In genomic region chr2:20736324-20737015, GRCm38 (mm10) we compare ENCODE assay signal across 9 mouse cellular contexts.
DNase-seq lines count a peak whose midpoint lies in the region; ATAC-seq and TF ChIP-seq lines count a peak whose summit lies in the region.
"Had no signal": no experiment of that assay in that cellular context is flagged by ENCODE, and none has a peak within 500 bp of the region (broad histone marks: within the 10 kb centered on the region; RNA-seq: fewer than 3 reads in every experiment).

No protein-coding gene starts in this region.

- H3K27ac ChIP-seq in forebrain, embryonic 10.5 days, result peak overlapping the region; percentile 71
- no peak overlapping the region for H3K27ac ChIP-seq in forebrain, embryonic 12.5 days
- peak overlapping the region; percentile 95 for H3K27ac ChIP-seq in small intestine, adult 2 months (ENCODE audit: insufficient read depth, low read depth, low read length)

- WGBS in forebrain, embryonic 10.5 days, result 70% methylated on average over 7 of the region's 7 CpGs
- WGBS in forebrain, embryonic 12.5 days, result 66% methylated on average over 7 of the region's 7 CpGs
- WGBS in small intestine, adult 2 months, result 17% methylated on average over 7 of the region's 7 CpGs

- DNase-seq in forebrain, embryonic 10.5 days (ENCODE audit: extremely low spot score, low spot score), result no peak
- peak; percentile 18 for DNase-seq in fat pad, adult 2 months (ENCODE audit: extremely low read depth, low read depth, low spot score)
- DNase-seq in kidney, postnatal 36 days, result peak; percentile 27 to 66
- DNase-seq in layer of hippocampus, postnatal 25 days (ENCODE audit: extremely low spot score in 1 of 2, low spot score in 1 of 2), result no peak
- no peak for DNase-seq in embryo, embryonic 10.5 days (ENCODE audit: low spot score)
- DNase-seq in spleen, postnatal 14 days (ENCODE audit: low spot score in 2 of 2), result no peak
- DNase-seq: right cerebral cortex, postnatal 14 days had no signal

- H3K27me3 ChIP-seq in forebrain, embryonic 10.5 days (ENCODE audit: poor library complexity, severe bottlenecking), result no peaks in the 10 kb centered on the region
- H3K27me3 ChIP-seq in forebrain, embryonic 12.5 days, result no peaks in the 10 kb centered on the region
- no peaks in the 10 kb centered on the region for H3K27me3 ChIP-seq in small intestine, adult 2 months (ENCODE audit: control insufficient read depth, insufficient read depth, low read length)

- TF ChIP-seq POLR2A in small intestine, adult 2 months (IDR thresholded peaks at IDR 0.05; ENCODE audit: low read depth, low read length), result no peak

- no peaks in the 10 kb centered on the region for H3K36me3 ChIP-seq in forebrain, embryonic 10.5 days (replicated peaks)
- H3K36me3 ChIP-seq in forebrain, embryonic 12.5 days (replicated peaks), result no peaks in the 10 kb centered on the region
- H3K36me3 ChIP-seq in small intestine, adult 2 months (ENCODE audit: control insufficient read depth, insufficient read depth, low read length), result no peaks in the 10 kb centered on the region

- no peak for TF ChIP-seq CTCF in small intestine, adult 2 months (IDR thresholded peaks at IDR 0.05; ENCODE audit: extremely low read depth, insufficient read length, insufficient replicate concordance, low read depth, low read length)

- no peak overlapping the region for H3K4me3 ChIP-seq in forebrain, embryonic 10.5 days
- H3K4me3 ChIP-seq in forebrain, embryonic 12.5 days (replicated peaks), result no peak overlapping the region
- H3K4me3 ChIP-seq in small intestine, adult 2 months (ENCODE audit: low read depth, low read length), result peak overlapping the region; percentile 54

- ATAC-seq in forebrain, embryonic 12.5 days (ENCODE audit: low FRiP score), result no peak

- H3K4me1 ChIP-seq in forebrain, embryonic 10.5 days, result peaks cover 27% of the 10 kb centered on the region
- H3K4me1 ChIP-seq in forebrain, embryonic 12.5 days, result peaks cover 2% of the 10 kb centered on the region; the same call in 1 of the 2 replicates
- H3K4me1 ChIP-seq in small intestine, adult 2 months (ENCODE audit: control insufficient read depth, insufficient read depth, insufficient read length, low read length), result no peaks in the 10 kb centered on the region; the same call in 1 of the 2 replicates

- H3K9me3 ChIP-seq in forebrain, embryonic 10.5 days, result no peaks in the 10 kb centered on the region
- no peaks in the 10 kb centered on the region for H3K9me3 ChIP-seq in forebrain, embryonic 12.5 days

- no peak overlapping the region for H3K9ac ChIP-seq in forebrain, embryonic 12.5 days

- H3K4me2 ChIP-seq in forebrain, embryonic 12.5 days, result no peak overlapping the region

Comparison
In these comparisons a context has a peak if more than half of its experiments do, and no peak if none do; other contexts are left out.
1. DNase-seq: peak in fat pad, adult 2 months (single experiment) and kidney, postnatal 36 days (2 of 2); none in forebrain, embryonic 10.5 days (single experiment), layer of hippocampus, postnatal 25 days (0 of 2), embryo, embryonic 10.5 days (single experiment) and spleen, postnatal 14 days (0 of 2).